Mouse (Mus musculus) bone marrow macrophage, adult 2 months (primary cell): ENCODE measurements at regions not wholly inside any gene's neighbourhood (a gene's known extent, or its start where the extent isn't known, plus 50 kb on each side); places are given as distances from the start of the nearest gene placed in this dataset.

Source experiments
- H3K27ac ChIP-seq: 2 replicates; pipeline ENCODE4 v1.5.1; 2012; ENCODE audit warnings: low read depth, low read length; ENCODE audit not compliant: insufficient read depth
- H3K4me1 ChIP-seq: 2 replicates; pipeline ENCODE4 v1.6.1; 2012; ENCODE audit warnings: low read length; ENCODE audit not compliant: control insufficient read depth, insufficient read depth
- H3K4me3 ChIP-seq: 2 replicates; pipeline ENCODE4 v1.5.1; 2012; ENCODE audit warnings: mild to moderate bottlenecking, low read length, moderate library complexity; ENCODE audit not compliant: insufficient read depth
- CTCF ChIP-seq: IDR thresholded peaks from 2 replicates; pipeline ENCODE4 v1.5.1; 2012; ENCODE audit warnings: low read depth, mild to moderate bottlenecking, low read length, moderate library complexity
- POLR2A ChIP-seq: IDR thresholded peaks from 2 replicates; pipeline ENCODE4 v1.6.1; 2012; ENCODE audit warnings: mild to moderate bottlenecking, low read depth, low read length, borderline replicate concordance

DNA sequence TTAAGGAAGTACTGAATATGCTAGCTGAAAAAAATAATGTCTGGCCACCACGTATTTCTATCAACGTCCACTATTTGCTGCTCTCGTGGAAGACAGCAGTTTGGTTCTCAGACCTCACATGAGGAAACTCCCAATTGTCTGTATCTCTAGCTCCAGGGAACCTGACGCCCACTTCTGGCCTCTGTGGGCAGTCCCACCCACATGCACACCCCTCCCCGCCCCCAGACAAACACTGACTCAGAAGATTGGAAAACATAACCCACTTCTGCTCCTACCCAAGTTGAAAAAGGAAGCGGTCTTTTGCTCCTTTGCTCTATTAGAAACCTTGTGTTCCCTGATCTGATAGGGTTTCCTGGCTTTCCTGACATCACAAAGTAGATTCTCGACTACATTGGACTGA lies 99.9 kb upstream of the Ccdc54 start:
- Histone ChIP-seq H3K27ac (peak overlapping the region; percentile 72), H3K4me1 (peaks cover 22% of the 10 kb centered on the region), H3K4me3 (no peak overlapping the region)
- TF ChIP-seq CTCF (no peak), POLR2A (no peak)

DNA sequence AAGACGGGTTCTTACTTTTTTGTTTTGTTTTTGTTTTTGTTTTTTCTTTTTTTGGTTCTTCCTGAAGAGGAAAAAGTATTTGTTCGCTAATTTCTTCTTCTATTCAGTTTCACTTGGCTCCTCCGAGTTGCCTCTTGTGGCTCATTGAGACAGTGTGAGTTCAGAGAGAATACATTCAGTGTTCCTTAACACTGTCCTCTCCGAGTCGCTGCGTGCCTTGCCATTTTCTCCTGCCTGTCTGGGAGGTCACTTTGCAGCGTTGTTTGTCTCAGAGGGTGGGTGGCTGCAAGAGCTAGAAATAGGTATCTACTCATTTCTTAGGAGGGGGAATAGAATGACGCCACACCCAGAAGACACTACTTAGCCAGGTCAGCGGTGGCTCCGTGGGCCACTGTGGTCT lies 98.6 kb upstream of the Ccdc54 start:
- H3K4me1 ChIP-seq, result peaks cover 25% of the 10 kb centered on the region
- H3K27ac ChIP-seq, result peak overlapping the region; percentile 11
- H3K4me3 ChIP-seq, result peak overlapping the region; percentile 75
- no peak for TF ChIP-seq CTCF
- no peak for TF ChIP-seq POLR2A

DNA sequence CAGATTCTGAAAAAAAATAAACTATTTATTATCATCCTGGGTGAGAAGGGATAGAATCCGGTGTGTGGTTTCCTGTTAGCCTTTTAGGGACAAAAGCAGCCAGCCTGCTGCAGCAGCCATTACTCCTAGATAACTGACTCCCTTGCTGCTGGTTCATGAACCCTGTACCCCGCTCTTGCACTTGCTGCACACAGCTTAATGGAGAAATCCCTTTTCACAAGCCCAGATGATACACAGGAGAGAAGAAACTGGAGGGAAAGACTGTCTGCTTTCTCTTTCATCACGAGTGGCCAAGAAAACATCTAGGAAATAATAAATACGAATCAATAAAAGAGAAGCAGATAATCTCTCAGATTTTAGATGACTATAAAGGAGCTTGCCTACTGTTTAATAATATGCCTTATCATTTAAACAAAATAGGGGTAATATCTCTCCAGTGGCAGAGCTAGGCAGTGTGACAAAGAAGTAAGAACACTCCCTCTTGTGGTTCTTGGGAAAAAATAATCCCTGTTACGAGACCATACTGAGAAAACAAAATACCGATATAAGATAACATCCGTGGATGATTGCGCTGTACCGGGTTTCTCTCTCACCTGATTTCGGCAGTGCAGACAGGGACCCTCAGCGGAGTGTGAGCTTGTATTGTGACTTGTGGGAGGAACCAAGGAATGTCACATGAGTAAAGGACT lies 98.0 kb upstream of the Ccdc54 start:
- Histone ChIP-seq H3K4me3 (peak overlapping the region; percentile 75), H3K27ac (peak overlapping the region; percentile 37), H3K4me1 (peaks cover 25% of the 10 kb centered on the region)
- TF ChIP-seq POLR2A (no peak), CTCF (no peak; the same call in 1 of the 2 replicates)

DNA sequence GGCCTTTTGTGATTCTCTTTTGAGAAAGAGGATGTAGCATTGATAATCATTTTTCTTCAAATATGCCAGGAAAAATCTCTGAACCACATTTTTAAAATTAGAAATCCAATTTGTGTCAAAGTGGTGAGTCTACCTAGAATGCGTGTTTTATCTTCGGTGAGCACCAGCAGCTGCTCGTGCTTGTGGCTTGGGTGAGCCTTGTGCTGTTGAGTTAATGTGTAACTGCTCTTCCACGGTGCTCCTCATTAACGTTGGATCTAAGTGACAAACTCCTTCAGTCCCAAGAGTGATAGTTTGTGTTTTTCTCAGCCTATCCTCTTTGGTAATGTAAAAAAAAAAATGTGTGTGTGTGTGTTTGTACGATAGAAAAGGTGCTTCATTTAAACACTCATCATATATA lies 88.7 kb upstream of the Ccdc54 start:
- H3K4me3 ChIP-seq, result no peak overlapping the region
- TF ChIP-seq CTCF (no peak), POLR2A (no peak)
- no peak overlapping the region for H3K27ac ChIP-seq
- peaks cover 4% of the 10 kb centered on the region for H3K4me1 ChIP-seq

DNA sequence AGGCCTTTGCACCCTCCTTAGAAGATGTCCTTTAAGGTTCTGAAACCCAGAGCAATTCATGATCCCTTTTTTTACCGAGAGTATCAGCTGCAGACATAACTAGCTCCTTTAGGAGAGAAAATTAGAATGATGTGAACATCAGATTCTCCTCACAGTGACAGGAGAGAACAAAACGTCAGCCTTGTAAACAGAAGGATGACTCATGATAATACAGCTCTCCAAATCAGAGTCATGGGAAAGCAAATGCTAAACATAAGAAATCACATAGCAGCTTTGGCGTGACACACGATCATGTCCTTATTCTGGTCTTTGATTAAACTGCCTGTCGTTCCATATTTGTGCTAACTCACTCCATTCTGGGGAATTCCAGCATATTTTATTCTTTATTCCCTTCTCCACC lies 82.4 kb upstream of the Ccdc54 start:
- no peak overlapping the region for H3K4me3 ChIP-seq
- H3K27ac ChIP-seq, result no peak overlapping the region
- H3K4me1 ChIP-seq, result peaks cover 8% of the 10 kb centered on the region
- TF ChIP-seq CTCF, result no peak
- TF ChIP-seq POLR2A, result no peak

DNA sequence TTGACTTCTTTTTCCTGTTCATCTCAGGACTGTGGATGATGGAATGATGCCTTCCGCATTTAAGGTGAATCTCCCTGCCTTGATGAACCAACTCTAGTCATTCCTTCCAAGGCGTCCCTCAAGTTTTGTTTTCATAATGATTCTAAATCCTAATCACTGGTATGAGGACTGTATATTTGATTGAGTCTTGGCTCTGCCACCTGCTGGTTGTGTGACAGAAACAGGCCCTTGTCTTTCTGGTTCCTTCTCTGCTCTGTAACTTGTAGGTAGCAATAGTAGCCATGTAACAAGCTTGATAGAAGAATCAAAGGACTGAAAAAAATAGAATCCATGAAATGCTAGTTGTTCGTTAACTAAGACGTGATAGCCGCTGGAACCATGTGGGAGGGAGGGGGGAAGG lies 81.8 kb upstream of the Ccdc54 start:
- Histone ChIP-seq H3K27ac (no peak overlapping the region), H3K4me1 (peaks cover 8% of the 10 kb centered on the region), H3K4me3 (no peak overlapping the region)
- TF ChIP-seq POLR2A, result no peak
- TF ChIP-seq CTCF, result no peak

DNA sequence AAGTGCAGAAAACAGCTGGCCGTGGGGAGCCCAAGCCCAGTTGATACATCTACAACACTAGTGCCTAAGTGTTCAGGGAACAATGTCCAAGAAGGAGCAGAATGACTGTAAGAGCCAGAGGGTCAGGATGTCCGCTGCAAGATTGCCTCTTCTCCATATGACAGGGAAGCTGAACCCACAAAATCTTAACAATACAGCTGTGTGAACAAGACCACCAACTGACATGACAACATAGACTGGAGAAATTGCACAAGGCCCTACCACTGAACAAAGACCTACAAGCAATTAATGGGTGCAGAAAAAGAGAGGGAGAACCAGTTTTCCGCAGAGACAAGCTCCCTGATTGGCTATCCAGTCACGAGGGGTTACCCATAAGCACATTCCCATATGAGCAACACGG lies 80.2 kb upstream of the Ccdc54 start:
- H3K4me1 ChIP-seq, result peaks cover 8% of the 10 kb centered on the region
- no peak overlapping the region for H3K4me3 ChIP-seq
- TF ChIP-seq CTCF (no peak), POLR2A (no peak)
- H3K27ac ChIP-seq, result no peak overlapping the region

DNA sequence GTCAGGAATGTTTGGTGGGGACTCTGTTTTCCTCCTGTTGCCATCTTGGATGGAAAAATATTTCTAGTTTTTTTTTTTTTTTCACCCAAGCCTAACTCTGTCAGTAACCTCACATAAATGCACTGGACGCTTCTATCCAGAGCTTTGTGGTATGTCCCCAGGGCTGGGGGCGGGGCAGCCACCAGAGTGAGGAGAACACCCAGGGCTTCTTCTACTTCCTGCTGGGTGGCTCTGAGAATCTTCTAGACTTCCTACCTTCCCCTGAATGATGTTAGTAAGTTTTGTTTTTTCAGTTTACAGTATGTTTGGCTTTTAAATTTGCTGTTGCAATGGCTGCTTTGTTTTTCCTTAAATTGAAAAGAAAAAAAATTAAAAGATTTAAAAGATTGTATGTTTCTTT lies 73.3 kb upstream of the Ccdc54 start:
- TF ChIP-seq POLR2A, result no peak
- no peak for TF ChIP-seq CTCF
- Histone ChIP-seq H3K27ac (no peak overlapping the region), H3K4me1 (no peaks in the 10 kb centered on the region), H3K4me3 (no peak overlapping the region)
